Mouse (Mus musculus): ENCODE measurements around the gene Dnajb7. TPM values are rescaled to one million over a fixed set of nuclear protein-coding genes. Genes with fewer than 3 reads are reported as not detected.

Dnajb7 gene
- total RNA-seq, 2 experiments from 2014 or later = not detected

DNA sequence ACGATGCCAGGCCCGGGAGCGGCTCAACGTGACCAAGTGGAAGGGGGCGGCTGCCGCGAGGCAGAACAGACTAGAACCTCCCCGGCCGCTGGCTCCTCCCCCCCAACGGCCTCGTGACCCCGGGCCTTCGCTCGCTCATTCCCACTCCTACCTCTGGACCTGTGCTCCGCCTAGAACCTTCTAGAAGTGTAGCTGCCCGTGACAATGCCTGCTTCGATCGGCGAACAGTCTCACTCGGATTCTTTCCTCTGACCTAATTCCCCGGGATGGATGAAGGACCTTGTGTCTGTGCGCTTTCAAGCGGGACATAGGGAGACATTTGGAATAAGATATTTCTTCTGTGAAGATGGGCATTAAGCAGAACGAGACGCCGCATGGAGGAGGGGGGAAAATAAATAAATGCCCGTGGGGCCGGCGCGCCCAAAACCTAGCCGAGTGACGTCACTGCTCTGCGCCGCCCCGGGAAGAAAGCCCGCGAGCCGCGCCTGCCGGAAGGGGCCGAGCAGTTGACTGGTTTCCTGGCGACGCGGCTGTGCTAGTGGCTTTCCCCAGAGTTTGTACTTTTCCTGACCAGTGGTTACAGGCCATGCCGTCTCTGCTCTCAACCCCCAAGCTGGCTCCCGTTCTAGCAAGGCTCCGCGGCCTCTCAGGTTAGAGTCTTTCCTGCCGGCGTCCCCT lies 8.3 kb downstream of the Dnajb7 start, which contains the start of the genes St13 and Xpnpep3:
St13 (minus strand) TSS at position 440 of the 678 bp plus-strand sequence.
Xpnpep3 (plus strand) TSS at position 501 of the 678 bp plus-strand sequence.
- Histone ChIP-seq H3K27ac (peak within 1 kb of the TSS; percentile 100), H3K4me3 (peak within 1 kb of the TSS; percentile 80)
- no peak for TF ChIP-seq CTCF (IDR thresholded peaks at IDR 0.05)
- intact Hi-C loops (cut with DNase I) = loop anchor here (1.0 to 2.0 kb wide), 2 partner anchors 65 to 187 kb away; no protein-coding TSS in a partner anchor
- DNase-seq (ENCODE audit: extremely low spot score in 1 of 2, low spot score in 2 of 2) = peak; percentile 96 to 99

GRCm38 (mm10) chr15:81399297-81399637 lies 8.8 kb downstream of the Dnajb7 start:
- Histone ChIP-seq H3K4me3 (peak overlapping the region; percentile 80), H3K27ac (peak overlapping the region; percentile 100)
- no peak for TF ChIP-seq CTCF (IDR thresholded peaks at IDR 0.05)
- DNase-seq (ENCODE audit: extremely low spot score in 1 of 2, low spot score in 2 of 2) = no peak
- intact Hi-C loops (cut with DNase I) = no loop called here

DNA sequence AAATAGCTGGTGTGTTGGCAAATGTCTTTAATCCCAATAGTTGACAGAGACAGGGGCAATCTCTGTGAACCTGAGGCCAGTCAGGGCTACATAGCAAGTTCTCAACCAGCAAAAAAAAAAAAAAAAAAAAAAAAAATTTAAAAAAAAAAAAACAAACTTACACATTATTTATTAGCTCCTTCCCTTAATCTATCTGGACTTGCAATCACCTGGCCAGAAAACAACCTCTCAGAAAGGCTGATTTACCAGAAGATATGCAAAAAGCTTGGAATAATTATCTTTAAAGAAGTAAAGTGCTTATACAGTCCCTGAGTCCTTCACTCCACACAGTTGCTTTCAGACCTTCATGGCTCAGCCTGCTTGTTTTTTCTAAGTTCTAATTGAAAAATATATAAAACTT lies 9.9 kb downstream of the Dnajb7 start:
- no peak for DNase-seq (ENCODE audit: extremely low spot score in 1 of 2, low spot score in 2 of 2)
- no peak for TF ChIP-seq CTCF (IDR thresholded peaks at IDR 0.05)
- Histone ChIP-seq H3K4me3 (peak overlapping the region; percentile 80), H3K27ac (no peak overlapping the region; the same call in 1 of the 2 replicates)
- intact Hi-C loops (cut with DNase I) = no loop called here

DNA sequence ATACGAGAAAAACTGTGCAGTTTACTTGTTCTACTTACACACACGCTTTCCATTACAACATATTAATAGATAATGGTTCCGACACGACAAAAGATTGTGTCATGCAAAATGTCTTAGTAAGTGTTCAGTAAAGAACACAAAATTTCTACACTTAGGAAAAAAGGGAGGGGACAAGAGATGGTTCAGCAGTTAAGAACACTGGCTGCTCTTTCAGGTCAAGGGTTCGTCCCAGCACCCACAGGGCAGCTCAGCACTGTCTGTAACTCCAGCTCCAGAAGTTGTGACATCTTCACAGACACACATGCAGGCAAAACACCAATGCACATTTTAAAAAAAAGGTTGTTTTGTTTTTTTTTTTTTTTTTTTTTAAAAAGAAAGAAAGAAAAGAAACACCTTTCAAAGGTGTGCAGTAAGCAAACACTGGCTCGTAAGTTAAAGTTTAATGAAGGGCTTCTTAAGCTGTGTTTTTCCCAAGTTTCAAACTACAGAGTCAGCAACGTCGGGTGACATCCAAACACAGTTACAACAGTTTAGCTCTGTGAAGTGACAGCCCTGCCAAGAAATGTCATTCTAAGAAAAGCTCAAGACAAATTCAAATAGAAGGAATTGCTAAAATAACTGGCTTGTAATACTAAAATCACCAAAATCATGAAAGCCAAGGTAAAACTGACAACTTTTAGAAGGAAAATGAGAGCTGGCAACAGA lies 13.7 kb downstream of the Dnajb7 start:
- no peak overlapping the region for H3K4me3 ChIP-seq
- DNase-seq (ENCODE audit: extremely low spot score in 1 of 2, low spot score in 2 of 2) = no peak
- no peak for TF ChIP-seq CTCF (IDR thresholded peaks at IDR 0.05)
- intact Hi-C loops (cut with DNase I) = no loop called here
- no peak overlapping the region for H3K27ac ChIP-seq

GRCm38 (mm10) chr15:81392997-81393396 lies 15.1 kb downstream of the Dnajb7 start:
- no peak for TF ChIP-seq CTCF (IDR thresholded peaks at IDR 0.05)
- intact Hi-C loops (cut with DNase I) = no loop called here
- no peak overlapping the region for H3K4me3 ChIP-seq
- H3K27ac ChIP-seq = no peak overlapping the region
- DNase-seq (ENCODE audit: extremely low spot score in 1 of 2, low spot score in 2 of 2) = peak; percentile 17 to 43

DNA sequence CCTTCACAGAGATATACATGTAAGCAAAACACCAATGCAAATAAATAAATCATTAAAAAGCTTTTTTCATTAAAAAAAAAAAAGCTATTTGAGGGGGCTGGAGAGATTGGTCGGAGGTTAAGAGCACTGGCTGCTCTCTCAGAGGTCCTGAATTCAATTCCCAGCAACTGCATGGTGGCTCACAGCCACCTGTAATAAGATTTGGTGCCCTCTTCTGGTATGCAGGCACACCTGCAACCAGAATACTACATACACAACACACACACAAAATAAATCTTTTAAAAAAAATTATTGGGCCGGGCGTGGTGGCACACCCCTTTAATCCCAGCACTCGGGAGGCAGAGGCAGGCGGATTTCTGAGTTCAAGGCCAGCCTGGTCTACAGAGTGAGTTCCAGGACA lies 21.8 kb downstream of the Dnajb7 start:
- intact Hi-C loops (cut with DNase I) = no loop called here
- TF ChIP-seq CTCF (IDR thresholded peaks at IDR 0.05) = peak; percentile 29
- no peak overlapping the region for H3K4me3 ChIP-seq
- H3K27ac ChIP-seq = no peak overlapping the region
- no peak for DNase-seq (ENCODE audit: extremely low spot score in 1 of 2, low spot score in 2 of 2)

GRCm38 (mm10) chr15:81378845-81379244 lies 29.3 kb downstream of the Dnajb7 start:
- DNase-seq (ENCODE audit: extremely low spot score in 1 of 2, low spot score in 2 of 2) = no peak
- Histone ChIP-seq H3K27ac (no peak overlapping the region), H3K4me3 (no peak overlapping the region)
- TF ChIP-seq CTCF (IDR thresholded peaks at IDR 0.05) = no peak
- intact Hi-C loops (cut with DNase I) = loop anchor here (10.0 kb wide), 1 partner anchor 246 kb away; no protein-coding TSS in a partner anchor

DNA sequence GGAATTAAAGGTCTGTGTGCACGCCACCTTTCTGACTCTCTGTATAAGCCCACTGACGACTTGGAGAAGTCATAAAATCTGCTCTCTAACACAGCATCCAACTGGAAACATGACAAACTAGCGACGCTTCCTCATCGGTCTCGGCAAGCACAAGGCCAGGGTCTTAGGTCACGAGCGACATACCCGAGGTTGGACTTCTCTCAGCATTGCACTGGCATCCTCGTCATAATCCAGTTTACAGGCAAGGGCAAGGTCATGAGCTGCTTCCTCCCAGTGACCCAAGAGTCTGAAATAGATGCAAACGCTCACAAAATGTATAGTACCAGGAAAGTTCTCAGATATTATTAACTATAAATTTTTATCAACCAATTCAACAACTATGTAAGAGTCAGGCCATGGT lies 33.5 kb downstream of the Dnajb7 start:
- Histone ChIP-seq H3K27ac (no peak overlapping the region), H3K4me3 (no peak overlapping the region)
- intact Hi-C loops (cut with DNase I) = loop anchor here (10.0 kb wide), 1 partner anchor 250 kb away; no protein-coding TSS in a partner anchor
- DNase-seq (ENCODE audit: extremely low spot score in 1 of 2, low spot score in 2 of 2) = no peak
- no peak for TF ChIP-seq CTCF (IDR thresholded peaks at IDR 0.05)

DNA sequence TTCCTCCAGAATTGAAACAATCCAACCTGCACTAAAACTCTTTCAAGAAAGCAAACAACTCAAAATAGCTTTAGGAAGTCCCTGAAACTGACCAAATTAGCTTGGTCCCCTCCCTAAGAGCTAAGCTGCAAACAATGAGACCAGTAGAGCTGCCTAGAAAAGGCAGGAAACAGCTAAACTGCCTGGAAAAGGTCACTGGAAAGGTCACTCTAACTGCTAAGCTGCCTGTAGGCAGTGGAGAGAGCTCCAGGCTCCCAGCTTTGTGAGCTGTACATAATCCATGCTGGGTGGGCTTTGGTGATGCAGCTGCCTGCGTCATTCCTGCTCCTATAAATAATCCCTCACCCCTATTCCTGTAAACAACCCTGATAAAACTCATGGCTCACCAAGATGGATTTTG lies 37.7 kb downstream of the Dnajb7 start:
- H3K27ac ChIP-seq = no peak overlapping the region
- TF ChIP-seq CTCF (IDR thresholded peaks at IDR 0.05) = no peak
- no peak overlapping the region for H3K4me3 ChIP-seq
- no peak for DNase-seq (ENCODE audit: extremely low spot score in 1 of 2, low spot score in 2 of 2)
- intact Hi-C loops (cut with DNase I) = loop anchor here (10.0 kb wide), 1 partner anchor 254 kb away; no protein-coding TSS in a partner anchor

DNA sequence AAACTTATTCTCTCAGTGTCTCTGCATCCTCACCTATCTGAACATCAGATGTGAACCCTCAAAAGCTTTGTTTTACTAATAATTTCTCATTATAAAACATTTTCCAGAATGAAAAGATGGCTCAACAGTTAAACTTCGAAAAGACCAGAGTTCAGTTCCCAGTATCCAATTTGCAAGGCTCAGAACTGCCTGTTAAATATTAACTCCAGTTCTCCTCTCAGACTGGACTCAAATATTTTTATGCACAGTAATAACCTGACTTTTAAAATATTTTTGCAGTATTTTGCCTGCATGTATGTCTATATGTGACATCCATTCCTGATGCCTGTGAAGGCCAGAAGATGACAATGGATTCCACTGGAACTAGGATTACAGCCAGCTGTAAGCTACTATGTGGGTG lies 39.5 kb downstream of the Dnajb7 start:
- Histone ChIP-seq H3K27ac (no peak overlapping the region), H3K4me3 (no peak overlapping the region)
- TF ChIP-seq CTCF (IDR thresholded peaks at IDR 0.05) = no peak
- intact Hi-C loops (cut with DNase I) = loop anchor here (5.0 kb wide), 1 partner anchor 279 kb away; no protein-coding TSS in a partner anchor
- DNase-seq (ENCODE audit: extremely low spot score in 1 of 2, low spot score in 2 of 2) = no peak

DNA sequence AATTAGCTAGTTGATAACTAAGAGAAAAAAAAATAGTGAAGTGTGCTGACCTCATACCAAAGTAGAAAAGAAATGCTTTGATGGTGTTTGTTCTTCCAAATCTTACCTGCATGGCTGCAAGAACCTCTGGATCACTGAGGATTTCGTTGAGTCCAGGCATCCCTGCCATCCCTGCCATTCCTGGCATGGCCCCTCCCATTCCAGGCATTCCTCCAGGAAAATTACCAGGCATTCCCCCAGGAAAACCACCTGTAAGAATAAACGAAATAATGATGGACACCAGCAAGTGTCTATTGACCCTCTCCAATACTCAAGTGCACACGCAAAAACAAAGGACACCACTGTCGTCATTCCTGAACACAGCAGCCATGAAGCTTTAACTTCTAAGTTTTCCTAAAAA lies 41.9 kb downstream of the Dnajb7 start:
- intact Hi-C loops (cut with DNase I) = loop anchor here (5.0 kb wide), 1 partner anchor 281 kb away; no protein-coding TSS in a partner anchor
- H3K4me3 ChIP-seq = no peak overlapping the region

DNA sequence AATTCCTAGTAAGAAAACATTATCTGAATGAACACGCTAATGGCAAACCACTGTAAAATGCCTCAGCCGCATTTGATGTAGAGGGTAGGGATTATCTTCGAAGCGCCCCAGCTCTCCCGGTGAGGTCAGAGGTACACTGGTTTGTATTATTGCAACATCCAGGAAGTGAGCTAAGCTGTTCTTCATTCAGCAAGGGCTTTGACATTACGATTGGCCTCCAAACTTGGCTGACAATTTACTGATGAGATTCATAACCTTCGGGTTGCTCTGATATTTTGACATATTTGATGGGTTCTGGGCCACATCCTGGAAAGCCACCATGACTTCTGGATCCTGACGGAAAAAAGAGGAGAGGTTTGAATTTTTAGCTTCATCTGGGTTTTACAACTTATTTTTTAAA lies 42.9 kb downstream of the Dnajb7 start:
- no peak for TF ChIP-seq CTCF (IDR thresholded peaks at IDR 0.05)
- DNase-seq (ENCODE audit: extremely low spot score in 1 of 2, low spot score in 2 of 2) = no peak
- no peak overlapping the region for H3K27ac ChIP-seq
- no peak overlapping the region for H3K4me3 ChIP-seq
- intact Hi-C loops (cut with DNase I) = loop anchor here (5.0 kb wide), 1 partner anchor 282 kb away; no protein-coding TSS in a partner anchor

More for the DNA sequence above, 41.9 kb downstream of the Dnajb7 start:
- DNase-seq (ENCODE audit: extremely low spot score in 1 of 2, low spot score in 2 of 2) = no peak
- no peak overlapping the region for H3K27ac ChIP-seq
- no peak for TF ChIP-seq CTCF (IDR thresholded peaks at IDR 0.05)
